Mouse (Mus musculus) Muller cell, postnatal 12 days (primary cell): ENCODE results near the gene Fblim1.

Experiments used
- DNase-seq: peaks from one replicate; pipeline ENCODE4 v3.0.0-alpha.2; 2015; ENCODE audit errors: inconsistent ontology term

The Fblim1 gene

DNA sequence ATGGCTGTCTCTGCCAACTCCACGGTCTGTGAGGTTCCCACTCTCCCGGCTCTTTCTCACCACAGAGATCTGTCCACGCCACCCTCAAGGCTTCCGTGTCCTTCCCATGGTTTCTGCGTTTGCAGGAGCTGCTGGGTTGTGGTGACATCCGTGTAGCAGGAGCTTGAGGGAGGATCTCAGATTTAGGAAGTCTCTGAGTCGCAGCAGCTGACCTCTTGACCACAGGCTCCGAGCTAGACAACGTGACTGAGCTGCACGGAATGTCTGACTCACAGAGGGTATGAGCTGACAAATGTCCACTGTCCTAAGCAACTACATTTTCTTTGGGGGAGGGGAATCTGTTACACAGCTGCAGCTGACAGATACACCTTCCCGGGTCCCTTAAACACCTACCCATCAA, at the start of gene Fblim1:
Fblim1 (minus strand) TSS at position 236 of the 400 bp plus-strand sequence.
- peak; percentile 71 for DNase-seq

DNA sequence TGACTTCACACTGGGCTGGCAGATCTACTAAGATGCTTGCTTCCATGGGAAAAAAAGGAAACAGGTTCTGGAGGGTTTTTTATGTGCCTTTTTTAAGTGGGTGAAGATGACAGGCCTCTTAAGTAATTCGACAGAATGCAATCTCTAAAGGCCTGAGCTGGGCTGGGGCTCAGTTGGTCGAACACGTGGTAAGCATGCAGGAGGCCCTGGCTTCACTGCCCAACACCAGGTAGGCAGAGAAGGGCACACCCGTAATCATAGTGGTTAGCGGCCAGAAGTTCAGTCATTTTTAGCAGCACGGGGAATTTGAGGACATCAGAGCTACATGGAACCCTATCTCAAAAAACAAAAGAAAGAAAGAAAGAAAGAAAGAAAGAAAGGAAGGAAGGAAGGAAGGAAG, 48.6 kb upstream of the Fblim1 start:
- DNase-seq = no peak

DNA sequence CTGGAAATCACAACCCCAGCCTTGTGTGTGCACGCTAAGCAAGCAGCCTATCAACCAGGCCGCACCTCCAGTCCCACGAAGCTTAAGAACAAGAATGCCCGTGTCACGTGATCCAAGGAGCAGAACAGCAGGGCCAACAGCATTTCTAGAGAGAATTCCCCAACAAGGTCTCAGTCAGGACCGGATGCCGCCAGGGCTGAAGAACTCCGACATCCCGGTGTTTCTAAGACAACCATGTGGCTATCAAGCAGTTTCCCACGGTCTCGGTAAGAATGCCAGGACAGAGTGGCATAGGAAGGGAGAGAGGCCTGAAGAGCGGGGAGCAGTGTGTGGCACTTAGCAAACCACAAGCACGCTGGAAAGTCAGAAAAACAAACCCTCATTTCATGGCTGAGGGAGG, 47.9 kb upstream of the Fblim1 start:
- no peak for DNase-seq

DNA sequence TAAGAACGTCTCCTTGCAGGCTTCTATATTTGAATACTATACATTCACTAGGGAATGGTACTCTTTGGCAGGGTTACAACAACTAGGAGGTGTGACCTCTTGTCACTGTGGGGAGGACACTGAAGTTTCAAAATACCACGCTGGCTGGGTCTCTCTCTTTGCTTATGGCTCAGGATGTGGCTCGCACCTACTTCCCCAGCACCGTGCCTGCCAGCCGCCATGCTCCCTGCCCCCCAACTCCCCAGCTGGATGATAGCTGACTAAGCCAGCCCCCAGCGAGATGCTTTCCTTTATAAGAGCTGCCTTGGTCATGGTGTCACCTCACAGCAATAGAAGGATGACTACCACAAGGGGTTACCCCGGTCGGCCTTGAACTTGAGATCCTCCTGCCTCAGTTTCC, 47.1 kb upstream of the Fblim1 start:
- DNase-seq = no peak

DNA sequence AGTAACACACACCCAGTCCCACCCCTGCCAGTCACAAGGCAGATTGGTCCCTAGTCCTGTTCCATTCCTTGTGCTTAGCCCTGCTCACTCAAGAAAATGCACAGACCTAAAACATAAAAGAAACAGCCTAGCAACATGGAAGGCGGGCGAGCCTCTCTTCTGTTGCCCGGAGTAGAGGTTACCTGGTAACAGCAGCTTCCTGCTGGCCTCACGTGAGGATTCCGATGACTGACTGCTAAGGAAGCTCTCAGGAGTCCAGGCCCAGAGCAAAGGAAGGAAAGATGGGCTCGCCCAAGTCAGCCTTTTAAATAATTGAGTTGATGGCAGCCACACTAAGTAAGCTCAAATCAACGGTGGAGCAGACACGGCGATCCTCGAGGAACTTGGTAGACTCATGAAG, 46.0 kb upstream of the Fblim1 start:
- no peak for DNase-seq

DNA sequence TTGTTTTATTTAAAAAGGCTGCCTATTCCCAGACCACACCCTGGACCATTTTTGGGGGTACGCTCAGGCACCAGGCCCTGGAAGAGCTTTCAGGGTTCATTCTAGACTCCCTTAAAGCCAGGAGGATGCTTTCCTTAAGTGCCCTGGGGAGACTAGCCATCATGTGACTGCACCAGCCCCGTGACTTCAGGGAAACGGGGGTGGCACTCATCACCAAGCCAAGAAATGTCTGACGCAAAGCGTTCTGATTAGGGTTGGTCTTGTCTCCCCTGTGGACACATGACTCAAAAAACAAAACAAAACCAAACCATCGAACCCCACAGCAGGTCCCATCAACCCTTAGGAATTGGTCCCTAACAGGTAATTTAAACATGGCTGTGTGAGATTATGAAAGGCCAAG, 45.4 kb upstream of the Fblim1 start:
- DNase-seq = no peak

DNA sequence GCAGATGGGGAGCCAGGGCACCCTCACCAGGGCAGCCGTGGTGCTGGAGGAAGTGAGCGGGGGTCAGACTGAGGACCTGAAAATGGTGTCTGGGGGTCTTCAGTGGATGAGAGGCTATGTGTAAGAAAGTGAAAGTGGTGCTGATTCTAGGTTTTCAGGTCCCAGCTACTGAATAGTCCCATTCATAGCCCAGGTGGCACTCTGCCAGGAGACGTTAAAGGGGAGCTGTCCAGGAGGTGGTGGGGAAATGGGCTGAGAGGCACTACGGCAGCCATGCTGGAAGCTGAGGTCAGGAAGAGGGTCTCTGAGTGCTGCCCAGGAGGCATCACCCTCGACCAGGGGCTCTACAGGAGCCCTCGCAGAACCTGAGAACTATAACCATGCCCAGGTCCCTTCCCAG, 43.3 kb upstream of the Fblim1 start:
- DNase-seq = peak; percentile 78

DNA sequence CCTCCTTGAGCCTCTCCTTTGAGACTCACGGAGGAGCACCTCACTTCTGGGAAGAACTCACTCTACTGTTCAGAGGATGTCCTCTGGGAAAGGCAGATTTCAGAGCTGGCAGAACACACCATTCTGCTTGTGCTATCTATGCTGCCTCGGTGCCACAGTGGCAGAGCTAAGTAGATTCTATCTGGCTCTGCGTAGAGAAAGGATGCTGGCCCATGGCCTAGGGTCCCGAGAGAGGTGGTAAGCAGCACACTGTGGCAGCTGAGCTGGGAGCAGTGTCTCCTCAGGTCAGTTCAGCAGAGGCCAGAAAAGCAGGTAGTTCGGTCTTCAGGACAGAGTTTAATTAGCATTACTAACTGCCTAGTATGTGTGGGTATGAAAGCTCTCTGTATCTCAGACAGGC, 42.4 kb upstream of the Fblim1 start:
- DNase-seq = no peak

DNA sequence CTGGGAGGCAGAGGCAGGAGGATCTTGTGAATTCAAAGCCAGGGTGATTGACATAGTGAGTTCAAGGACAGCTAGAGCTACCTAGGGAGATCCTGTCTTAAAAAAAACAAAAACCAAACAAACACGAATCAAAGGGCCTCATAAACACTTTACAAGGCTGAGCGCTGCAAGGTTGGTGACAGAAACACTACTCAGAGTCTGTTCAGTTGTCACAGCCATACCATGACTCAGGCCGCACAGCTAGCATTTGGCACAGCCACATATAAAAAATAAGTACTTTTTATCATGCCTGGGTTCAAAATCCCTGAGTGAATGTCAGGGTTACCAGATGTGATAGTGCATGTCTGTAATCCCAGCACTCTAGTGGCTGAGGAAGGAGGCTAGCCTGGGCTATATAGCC, 41.3 kb upstream of the Fblim1 start:
- DNase-seq = no peak

DNA sequence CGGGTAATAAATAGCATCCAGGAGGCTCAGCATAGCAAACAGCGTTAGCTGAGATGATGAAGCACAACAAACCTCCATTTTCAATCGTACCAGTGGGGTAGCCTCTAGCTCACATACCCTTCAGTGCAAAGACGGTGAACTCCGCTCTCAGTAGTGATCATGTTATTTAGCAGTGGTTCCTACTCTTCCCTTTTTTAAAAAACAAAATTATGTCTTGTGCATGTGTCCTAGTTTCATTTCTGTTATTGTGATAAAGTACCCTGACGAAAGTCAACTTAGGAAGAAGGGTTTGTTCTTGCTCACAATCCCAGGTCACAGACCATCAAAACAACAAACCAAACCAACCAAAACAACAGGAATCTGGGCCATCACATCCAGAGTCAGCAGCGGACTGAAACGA, 40.1 kb upstream of the Fblim1 start:
- no peak for DNase-seq

DNA sequence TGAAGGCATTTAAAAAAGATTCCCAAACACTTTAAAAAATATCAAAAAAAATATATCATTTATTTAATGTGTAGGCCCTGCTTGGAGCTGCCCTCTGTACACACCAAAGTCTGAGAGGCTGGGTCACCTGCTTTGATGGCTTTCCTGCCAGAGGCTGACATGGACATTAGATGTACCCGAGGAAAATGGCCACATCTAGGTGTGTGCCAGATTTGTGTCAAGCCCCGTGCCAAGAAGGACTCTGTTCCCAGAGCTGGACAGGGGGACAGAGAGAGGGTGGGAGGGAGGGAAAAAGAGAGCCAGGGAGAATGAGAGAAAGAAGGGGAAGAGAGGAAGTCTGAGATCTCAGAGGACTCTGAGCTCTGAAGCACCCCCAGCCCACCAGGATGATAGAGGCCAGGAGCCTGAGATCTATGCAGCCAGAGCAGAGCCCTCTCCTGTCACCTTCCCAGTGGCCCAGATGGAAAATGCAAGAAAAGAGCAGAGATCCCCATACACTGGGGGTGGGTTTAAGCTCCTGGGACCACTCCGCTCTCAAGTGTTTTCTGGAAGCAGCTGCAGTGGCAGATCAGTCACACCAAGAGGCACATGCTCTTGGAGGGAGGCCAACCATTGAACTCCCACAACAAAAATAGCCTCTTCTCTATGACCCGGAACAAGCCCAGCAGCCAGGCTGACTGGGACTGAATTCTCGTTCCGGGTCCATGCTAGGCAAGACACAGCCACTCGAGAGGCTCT, 37.4 kb upstream of the Fblim1 start:
- peak; percentile 77 for DNase-seq

DNA sequence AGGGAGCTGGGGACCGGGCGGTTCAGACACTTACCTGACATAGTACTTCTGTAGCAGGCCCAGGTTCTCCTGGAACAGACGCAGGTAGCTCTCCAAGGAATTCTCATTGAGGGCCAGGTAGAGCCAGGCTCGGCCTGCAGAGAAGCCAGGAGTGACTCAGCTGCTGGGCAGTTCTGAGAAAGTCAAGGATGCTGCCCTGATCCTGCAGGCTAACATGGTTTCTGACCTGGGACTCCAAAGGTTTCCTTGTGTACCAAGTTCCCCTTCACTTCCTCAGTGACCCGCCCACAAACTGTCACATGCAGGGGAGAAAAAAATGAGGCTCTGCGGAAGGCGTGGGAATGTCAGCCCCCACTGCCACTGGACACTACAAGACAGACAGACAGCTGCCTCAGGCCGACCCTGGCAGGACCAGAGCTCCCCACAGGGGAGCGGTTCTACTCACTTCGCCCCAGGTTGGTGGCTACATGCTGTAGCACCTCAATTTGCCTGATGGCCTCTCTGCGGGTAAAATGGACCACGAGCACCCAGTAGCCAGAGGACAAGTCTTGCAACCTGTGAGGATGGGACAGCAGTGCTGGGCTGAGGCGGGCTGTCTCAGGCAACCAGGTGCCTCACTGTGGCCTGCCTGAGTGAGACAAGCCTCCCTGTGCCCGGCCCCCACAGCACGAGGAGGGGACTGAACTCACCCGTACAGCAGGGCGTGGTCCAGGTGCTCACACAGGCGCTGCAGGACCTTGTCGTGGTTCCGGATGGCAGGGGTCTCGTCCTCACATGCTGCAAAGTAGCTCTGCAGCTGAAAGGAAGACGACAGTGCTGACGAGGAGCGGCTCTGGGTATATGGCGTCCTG, 36.3 kb upstream of the Fblim1 start:
- DNase-seq = no peak

DNA sequence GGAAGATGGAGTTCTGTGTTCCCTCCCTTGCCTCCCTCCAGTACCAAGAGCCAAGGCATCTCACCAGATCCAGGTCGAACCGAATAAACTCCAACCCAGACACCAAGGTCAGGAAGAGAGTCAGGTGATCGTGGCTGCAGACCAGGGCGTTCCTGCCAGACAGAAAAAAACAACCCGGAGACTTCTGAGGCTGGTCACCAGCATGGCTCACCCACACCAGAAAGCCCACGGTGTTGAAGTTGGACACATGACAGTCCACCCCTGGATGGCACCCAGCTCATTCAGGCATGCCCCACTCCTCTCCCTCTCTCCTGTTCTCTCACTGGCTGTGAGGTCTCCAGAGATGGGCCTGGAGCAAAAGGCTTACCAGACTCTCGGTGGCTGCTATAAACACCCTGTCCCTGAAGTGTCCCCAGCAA, 35.5 kb upstream of the Fblim1 start:
- DNase-seq = peak; percentile 37

DNA sequence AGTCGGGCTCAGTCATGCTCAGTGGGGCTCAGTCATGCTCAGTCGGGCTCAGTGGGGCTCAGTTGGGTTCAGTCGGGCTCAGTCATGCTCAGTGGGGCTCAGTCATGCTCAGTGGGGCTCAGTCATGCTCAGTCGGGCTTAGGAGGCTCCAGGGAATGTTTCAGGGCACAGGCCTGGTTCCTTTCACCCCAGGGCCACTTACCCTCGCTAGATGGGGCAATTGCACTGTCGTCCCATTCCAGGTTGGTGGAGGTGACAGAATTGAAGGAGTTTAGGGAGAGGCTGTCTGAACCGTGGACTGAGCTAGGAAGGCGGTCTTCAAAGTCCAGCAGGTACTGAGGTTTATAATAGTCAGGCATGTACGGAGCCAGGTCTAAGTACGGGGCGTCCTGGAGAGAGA, 33.6 kb upstream of the Fblim1 start:
- no peak for DNase-seq

DNA sequence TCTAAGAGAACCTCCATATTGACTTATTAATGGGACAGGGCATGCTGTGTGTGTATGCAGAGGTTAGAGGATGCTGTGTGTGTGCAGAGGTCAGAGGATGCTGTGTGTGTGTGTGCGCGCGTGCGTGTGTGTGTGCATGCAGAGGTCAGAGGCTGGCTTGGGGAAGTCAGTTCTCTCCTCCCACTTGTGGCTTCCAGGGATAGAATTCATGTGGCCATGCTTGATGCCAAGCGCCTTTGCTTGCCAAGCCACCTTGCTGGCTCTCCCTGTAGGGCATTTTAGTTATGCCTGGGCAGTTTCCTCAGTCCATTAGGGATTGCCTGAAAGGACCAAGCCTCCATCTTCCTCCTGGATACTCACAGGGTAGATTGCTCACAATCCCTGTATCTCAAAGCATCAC, 30.8 kb upstream of the Fblim1 start:
- DNase-seq = no peak

DNA sequence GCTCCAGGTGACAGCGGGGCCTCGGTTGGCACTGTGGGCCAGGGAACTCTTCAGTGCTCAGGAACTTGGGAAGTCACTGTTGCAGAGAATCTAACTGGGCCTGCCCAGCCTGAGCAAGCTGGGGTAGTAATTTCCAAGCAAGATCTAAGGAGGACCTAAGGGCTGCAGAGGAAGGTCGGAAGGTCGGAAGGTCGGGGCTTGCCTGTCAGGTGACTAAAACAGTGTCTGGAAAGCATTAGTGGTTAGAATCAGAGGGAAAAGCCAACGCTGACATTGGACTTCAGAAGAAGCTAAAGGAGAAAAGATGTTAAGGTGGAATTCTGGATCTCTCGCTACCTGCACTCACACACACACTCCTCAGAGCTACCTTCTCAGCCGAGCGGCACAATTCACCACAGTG, 30.1 kb upstream of the Fblim1 start:
- no peak for DNase-seq

DNA sequence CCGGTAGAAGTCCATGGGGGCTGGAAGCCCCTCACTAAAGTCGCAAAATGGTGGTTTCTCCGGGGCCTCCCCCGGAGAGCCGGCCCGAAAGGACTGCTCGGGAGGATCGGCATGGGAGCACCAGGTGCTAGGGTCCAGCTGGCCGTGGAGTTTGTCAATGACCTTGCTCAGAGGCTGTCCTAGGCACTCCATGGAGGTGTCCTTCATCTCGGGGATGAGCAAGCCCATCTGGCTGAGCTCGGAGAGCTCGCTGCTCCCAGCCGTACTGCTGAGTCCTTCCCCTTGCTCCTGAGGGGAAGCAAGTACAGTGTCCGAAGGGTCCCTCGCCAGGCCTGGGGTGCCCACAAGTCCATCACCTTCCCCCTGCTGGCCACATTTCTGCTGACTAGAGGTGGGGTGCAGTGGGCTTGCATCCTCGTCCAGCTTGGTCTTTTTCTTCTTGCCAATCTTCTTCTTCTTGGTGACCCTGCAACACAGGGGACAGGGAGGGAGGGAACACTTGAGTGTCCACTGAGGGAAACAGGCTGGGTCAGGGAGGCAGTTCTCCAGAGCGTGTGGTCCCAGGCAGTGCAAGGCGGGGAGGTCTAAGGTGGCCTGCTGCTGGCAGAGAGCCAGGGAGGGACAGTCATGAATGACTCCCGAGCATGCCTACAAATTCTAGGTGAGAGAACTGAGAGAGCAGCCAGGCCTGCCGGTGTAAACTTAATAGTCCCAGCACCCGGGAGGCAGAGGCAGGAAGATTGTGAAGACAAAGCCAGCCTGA, 26.4 kb upstream of the Fblim1 start:
- no peak for DNase-seq

DNA sequence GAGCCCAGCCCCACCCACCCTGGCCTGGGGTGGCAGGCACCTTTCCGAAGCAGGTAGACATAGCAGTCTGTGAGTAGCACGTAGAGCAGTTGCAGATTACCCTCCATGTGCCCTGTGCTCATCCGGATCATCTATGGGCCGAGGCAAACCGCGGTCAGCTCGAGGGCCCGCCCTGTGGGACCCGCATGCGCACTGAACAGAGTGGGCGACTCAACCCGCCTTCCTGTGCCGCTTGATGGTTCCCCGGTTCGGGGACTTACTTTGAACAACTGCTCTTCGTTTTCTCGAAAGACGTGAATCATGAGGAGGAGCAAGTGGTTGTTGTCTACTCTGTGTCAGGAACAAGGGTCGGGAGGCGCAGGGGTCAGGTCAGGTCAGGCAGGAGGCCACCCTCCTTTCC, 25.4 kb upstream of the Fblim1 start:
- DNase-seq = no peak

DNA sequence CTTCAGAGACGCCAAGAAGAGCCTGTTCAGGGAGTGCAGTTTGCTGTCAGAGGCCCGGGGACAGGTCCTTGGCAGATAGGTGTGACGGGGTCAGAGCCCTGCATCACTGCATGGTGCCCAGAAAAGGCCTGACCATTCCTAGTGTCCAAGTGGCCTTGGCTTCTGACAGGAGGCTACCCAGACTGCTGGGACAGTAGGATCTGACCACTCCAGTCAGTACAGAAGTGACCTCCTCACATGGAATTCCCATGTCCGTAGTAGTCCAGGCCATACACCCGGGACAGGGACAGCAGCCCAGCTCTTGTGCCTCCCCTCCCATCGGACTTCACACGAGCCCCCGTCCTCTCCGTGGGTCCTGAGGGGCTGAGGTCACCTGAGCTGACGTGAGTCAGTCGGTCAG, 24.1 kb upstream of the Fblim1 start:
- no peak for DNase-seq

DNA sequence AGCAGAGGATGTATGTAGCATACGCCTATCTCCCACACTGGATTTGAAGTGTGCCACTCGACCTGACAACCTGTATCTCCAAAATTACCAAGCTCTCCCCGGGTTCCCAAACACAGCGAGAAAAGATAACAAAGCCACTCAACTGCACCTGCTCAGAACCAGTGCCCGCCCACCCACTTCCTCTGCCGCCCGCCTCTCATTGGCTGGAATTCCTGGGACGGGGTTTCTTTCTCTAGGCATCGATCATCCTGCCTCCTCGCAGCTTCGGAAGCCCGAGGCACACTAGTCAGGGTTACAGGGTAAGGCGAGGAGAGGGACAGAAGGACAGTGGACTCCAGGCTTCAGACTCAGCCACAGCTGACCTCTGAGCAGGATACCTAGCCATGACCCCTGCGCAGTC, 22.8 kb upstream of the Fblim1 start:
- no peak for DNase-seq

DNA sequence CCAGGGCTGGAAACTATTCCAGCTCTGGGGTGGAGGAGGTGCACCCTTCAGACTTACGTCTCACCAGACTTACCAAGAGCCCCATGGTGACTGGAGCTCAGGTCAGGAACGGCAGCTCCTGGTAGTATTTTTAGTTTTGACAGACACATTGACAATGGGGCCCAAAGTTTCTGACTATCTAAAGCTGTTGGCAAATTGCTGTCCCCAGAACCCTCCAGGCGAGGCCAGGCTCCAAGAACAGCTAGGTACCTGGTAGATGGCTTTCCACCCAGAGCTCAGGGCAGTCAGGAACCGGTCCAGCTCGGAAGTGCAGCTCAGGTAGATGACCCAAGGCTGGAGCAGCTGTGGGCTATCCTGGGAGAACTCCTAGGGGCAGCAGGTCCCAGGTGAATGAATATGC, 21.6 kb upstream of the Fblim1 start:
- DNase-seq = no peak

DNA sequence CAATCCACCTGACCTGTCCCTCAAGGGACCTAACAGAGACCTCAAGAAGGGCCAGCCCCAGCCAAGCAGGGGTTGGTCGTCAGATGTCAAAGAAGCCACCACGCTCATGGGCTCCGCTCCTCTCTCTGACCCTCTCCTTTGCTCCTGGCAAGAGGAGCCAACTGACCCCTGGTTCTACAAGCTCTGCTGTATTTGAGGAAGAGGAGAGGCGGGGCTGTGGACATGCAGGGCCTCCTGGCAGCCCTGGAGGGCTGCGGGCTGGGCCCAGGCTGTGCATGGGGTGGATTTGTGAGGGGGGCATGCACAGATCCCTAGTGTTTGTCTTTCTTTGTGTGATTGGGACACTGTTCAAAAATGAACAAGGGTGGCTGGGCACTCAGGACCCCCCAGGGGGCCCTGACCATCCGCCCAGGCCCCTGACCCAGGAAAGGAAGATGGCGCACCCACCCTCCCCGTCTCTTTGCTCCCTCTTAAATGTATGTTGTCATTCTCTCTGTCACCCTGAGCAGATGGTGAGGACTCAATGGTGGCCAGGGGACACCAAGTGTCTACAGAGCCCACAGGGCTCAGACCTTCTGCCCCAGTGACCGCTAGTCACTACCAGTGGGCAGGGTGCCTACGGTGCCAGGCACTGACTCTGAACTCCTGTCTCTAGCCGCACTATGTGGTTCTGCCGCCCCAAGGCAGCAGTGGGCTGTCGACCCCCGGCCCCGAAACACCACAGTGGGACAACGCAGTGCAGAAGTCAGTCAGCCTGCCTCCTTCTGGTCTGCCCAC, 20.1 kb upstream of the Fblim1 start:
- DNase-seq = no peak
